Comparison of ENCODE assay signal across 9 mouse cellular contexts in genomic region chr6:128629771-128630739, GRCm38 (mm10). TPM values are rescaled to one million over a fixed set of nuclear protein-coding genes. Genes with fewer than 3 reads are reported as not detected.
DNase-seq lines count a peak whose midpoint lies in the region; ATAC-seq lines count a peak whose summit lies in the region.
"Not testable (repeated sequence)": the region's sequence is repeated elsewhere in the genome, so short reads cannot be mapped to it uniquely, and the experiment has no call there.
"Had no signal": no experiment of that assay in that cellular context is flagged by ENCODE, and none has a peak within 500 bp of the region (broad histone marks: within the 10 kb centered on the region; RNA-seq: fewer than 3 reads in every experiment).

No protein-coding gene starts in this region.

- peak; percentile 22 to 77 for DNase-seq in adrenal gland, adult (ENCODE audit: inconsistent age in 2 of 2, low spot score in 1 of 2)
- DNase-seq in embryo, embryonic 11.5 days (ENCODE audit: low read depth, low spot score): peak; percentile 46
- peak; percentile 46 to 62 for DNase-seq in heart, adult 18-20 months
- DNase-seq in kidney, adult 18-20 months: peak; percentile 54
- DNase-seq in left cerebral cortex, postnatal 36 days (ENCODE audit: low spot score in 2 of 2): peak; percentile 39 to 41
- peak; percentile 57 to 59 for DNase-seq in right cerebral cortex, adult 2 months (ENCODE audit: low spot score in 2 of 2)
- peak; percentile 59 for DNase-seq in yolk sac, embryonic 10.5 days (ENCODE audit: low spot score)

- ATAC-seq in megakaryocyte-erythroid progenitor cell, adult 5-6 weeks (replicated peaks; ENCODE audit: low FRiP score, low TSS enrichment, poor library complexity, severe bottlenecking): peak; percentile 94

- intact Hi-C loops in left cerebral cortex, postnatal 36 days (cut with DNase I): not testable (repeated sequence)

RNA-seq across cellular contexts. Expression of gene Klrb1a, which starts 6.7 kb away (rescaled TPM):
- total RNA-seq in heart, adult 18-20 months (2021): not detected
- total RNA-seq in left cerebral cortex, postnatal 36 days (2021): not detected
- 7.4 TPM in 1 of 2 replicates, not detected in the other for total RNA-seq in megakaryocyte-erythroid progenitor cell, adult 5-6 weeks (2014; fragmentation: Nextera tagmentation)
- 2.0 TPM in 1 of 2 replicates, not detected in the other for total RNA-seq in megakaryocyte-erythroid progenitor cell, adult 5-6 weeks (2017)
- total RNA-seq: gastrocnemius, postnatal 25 days had no signal

RNA-seq across cellular contexts. Expression of gene Clec2h, which starts 32.1 kb away (rescaled TPM):
- under 1 TPM; 0.40 to 0.98 TPM for total RNA-seq in heart, adult 18-20 months (2021)
- total RNA-seq in left cerebral cortex, postnatal 36 days (2021): not detected
- not detected in 2 replicates for total RNA-seq in megakaryocyte-erythroid progenitor cell, adult 5-6 weeks (2014; fragmentation: Nextera tagmentation)
- not detected in 2 replicates for total RNA-seq in megakaryocyte-erythroid progenitor cell, adult 5-6 weeks (2017)
- total RNA-seq: gastrocnemius, postnatal 25 days had no signal

RNA-seq across cellular contexts. Expression of gene A2ml1, which starts 48.6 kb away (rescaled TPM):
- total RNA-seq in heart, adult 18-20 months (2021): 1 to 10 TPM in 1 of 2 experiments, not detected in 1; 2.4 TPM
- 10 to 100 TPM; 11.5 to 15.1 TPM for total RNA-seq in left cerebral cortex, postnatal 36 days (2021)
- not detected in 2 replicates for total RNA-seq in megakaryocyte-erythroid progenitor cell, adult 5-6 weeks (2014; fragmentation: Nextera tagmentation)
- total RNA-seq in megakaryocyte-erythroid progenitor cell, adult 5-6 weeks (2017): not detected in 2 replicates
- total RNA-seq: gastrocnemius, postnatal 25 days had no signal

Comparison
In these comparisons a context has a peak if more than half of its experiments do, and no peak if none do; other contexts are left out.
1. Peak in every context shown above with its lines: DNase-seq and ATAC-seq.